8 mouse cellular contexts compared by ENCODE assay signal in the genomic region with DNA sequence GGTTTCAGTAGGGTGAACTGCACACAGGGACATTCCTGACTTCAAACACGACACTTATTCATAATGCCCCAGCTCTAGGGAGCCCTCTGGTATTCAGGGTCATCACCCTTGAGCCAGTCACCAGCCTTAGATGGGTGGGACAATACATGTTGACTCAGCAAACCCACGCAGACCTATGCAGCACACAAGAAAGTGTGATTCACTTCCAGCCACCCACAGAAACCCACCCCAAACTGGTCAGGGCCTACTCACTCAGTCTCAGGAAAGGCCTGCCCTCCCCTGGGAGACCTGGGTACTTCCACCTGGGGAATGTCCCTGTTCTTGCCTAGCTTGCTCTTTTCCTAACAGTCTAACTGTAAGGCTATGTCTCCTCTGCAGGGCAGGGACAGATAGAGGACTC. TPM values are rescaled to one million over a fixed set of nuclear protein-coding genes. Genes with fewer than 3 reads are reported as not detected.
DNase-seq lines count a peak whose midpoint lies in the region; ATAC-seq and TF ChIP-seq lines count a peak whose summit lies in the region.
"Had no signal": no experiment of that assay in that cellular context is flagged by ENCODE, and none has a peak within 500 bp of the region (broad histone marks: within the 10 kb centered on the region; RNA-seq: fewer than 3 reads in every experiment).

No protein-coding gene starts in this region.

- no peak overlapping the region for H3K4me2 ChIP-seq in neural tube, embryonic 11.5 days (ENCODE audit: low read depth)
- H3K4me2 ChIP-seq in embryonic facial prominence, embryonic 14.5 days (ENCODE audit: low read depth, low read length), result no peak overlapping the region
- H3K4me2 ChIP-seq in stomach, postnatal 0 days (replicated peaks; ENCODE audit: low read depth), result no peak overlapping the region

- H3K4me1 ChIP-seq in neural tube, embryonic 11.5 days (ENCODE audit: control insufficient read depth, insufficient read depth, low read length), result peaks cover 11% of the 10 kb centered on the region
- H3K4me1 ChIP-seq in embryonic facial prominence, embryonic 14.5 days (ENCODE audit: control insufficient read depth, insufficient read depth, low read length), result peaks cover 52% of the 10 kb centered on the region
- peaks cover 77% of the 10 kb centered on the region for H3K4me1 ChIP-seq in limb, embryonic 10.5 days
- H3K4me1 ChIP-seq in stomach, postnatal 0 days (replicated peaks; ENCODE audit: control insufficient read depth, insufficient read depth), result peaks cover 2% of the 10 kb centered on the region; the same call in 1 of the 2 replicates

- peak; percentile 59 for TF ChIP-seq CTCF in stomach, postnatal 0 days (IDR thresholded peaks at IDR 0.05; ENCODE audit: low read depth)

- H3K27me3 ChIP-seq in neural tube, embryonic 11.5 days (ENCODE audit: control insufficient read depth, insufficient read depth, low read length), result no peaks in the 10 kb centered on the region
- no peaks in the 10 kb centered on the region for H3K27me3 ChIP-seq in embryonic facial prominence, embryonic 14.5 days (replicated peaks; ENCODE audit: control insufficient read depth, insufficient read depth, low read length)
- H3K27me3 ChIP-seq in limb, embryonic 10.5 days (ENCODE audit: low read depth, poor library complexity, severe bottlenecking), result no peaks in the 10 kb centered on the region
- H3K27me3 ChIP-seq in stomach, postnatal 0 days (ENCODE audit: control insufficient read depth, insufficient read depth, low read length), result no peaks in the 10 kb centered on the region

- H3K9me3 ChIP-seq in neural tube, embryonic 11.5 days (ENCODE audit: control insufficient read depth, low read length), result no peaks in the 10 kb centered on the region
- no peaks in the 10 kb centered on the region for H3K9me3 ChIP-seq in embryonic facial prominence, embryonic 14.5 days (ENCODE audit: control insufficient read depth, low read length)
- no peaks in the 10 kb centered on the region for H3K9me3 ChIP-seq in limb, embryonic 10.5 days (replicated peaks)
- no peaks in the 10 kb centered on the region for H3K9me3 ChIP-seq in stomach, postnatal 0 days (ENCODE audit: control insufficient read depth, low read length)

- H3K9ac ChIP-seq in neural tube, embryonic 11.5 days (ENCODE audit: low read length), result no peak overlapping the region
- H3K9ac ChIP-seq in embryonic facial prominence, embryonic 14.5 days (ENCODE audit: low read depth, low read length), result no peak overlapping the region
- H3K9ac ChIP-seq in stomach, postnatal 0 days (ENCODE audit: low read length), result no peak overlapping the region

- intact Hi-C loops in left cerebral cortex, postnatal 10 days (cut with DNase I), result no loop called here

- no peak for DNase-seq in neural tube, embryonic 11.5 days (ENCODE audit: low spot score)
- DNase-seq in neural tube, embryonic 10.5 days (ENCODE audit: extremely low spot score, low spot score), result no peak
- DNase-seq in embryonic facial prominence, embryonic 14.5 days (ENCODE audit: low spot score), result no peak
- DNase-seq in limb, embryonic 10.5 days (ENCODE audit: low spot score), result no peak
- peak; percentile 48 for DNase-seq in stomach, postnatal 0 days (ENCODE audit: low spot score)
- DNase-seq in spleen, adult 18-20 months, result no peak
- no peak for DNase-seq in left cerebral cortex, postnatal 10 days (ENCODE audit: extremely low spot score in 1 of 2, low spot score in 2 of 2)
- DNase-seq: adrenal gland, postnatal 25 days had no signal

- TF ChIP-seq EP300 in stomach, postnatal 0 days (optimal IDR thresholded peaks at IDR 0.05), result no peak

- H3K36me3 ChIP-seq in neural tube, embryonic 11.5 days (ENCODE audit: control insufficient read depth, insufficient read depth, low read length), result no peaks in the 10 kb centered on the region
- H3K36me3 ChIP-seq in embryonic facial prominence, embryonic 14.5 days (ENCODE audit: control insufficient read depth, insufficient read depth, low read length), result no peaks in the 10 kb centered on the region
- no peaks in the 10 kb centered on the region for H3K36me3 ChIP-seq in limb, embryonic 10.5 days
- H3K36me3 ChIP-seq in stomach, postnatal 0 days (ENCODE audit: control insufficient read depth, insufficient read depth, low read length), result no peaks in the 10 kb centered on the region

- 26% methylated on average over 2 of the region's 2 CpGs for WGBS in neural tube, embryonic 11.5 days
- 28% methylated on average over 2 of the region's 2 CpGs for WGBS in embryonic facial prominence, embryonic 14.5 days
- WGBS in limb, embryonic 10.5 days, result 23% methylated on average over 2 of the region's 2 CpGs
- WGBS in stomach, postnatal 0 days, result 25% methylated on average over 2 of the region's 2 CpGs

- peak overlapping the region; percentile 23; the same call in 1 of the 2 replicates for H3K27ac ChIP-seq in neural tube, embryonic 11.5 days (ENCODE audit: low read depth, low read length)
- peak overlapping the region; percentile 95 for H3K27ac ChIP-seq in embryonic facial prominence, embryonic 14.5 days (replicated peaks; ENCODE audit: low read depth, low read length)
- peak overlapping the region; percentile 95 for H3K27ac ChIP-seq in limb, embryonic 10.5 days
- H3K27ac ChIP-seq in stomach, postnatal 0 days (replicated peaks), result peak overlapping the region; percentile 58

- H3K4me3 ChIP-seq in neural tube, embryonic 11.5 days (ENCODE audit: low read depth, low read length), result no peak overlapping the region
- H3K4me3 ChIP-seq in embryonic facial prominence, embryonic 14.5 days (ENCODE audit: low read depth, low read length), result no peak overlapping the region
- H3K4me3 ChIP-seq in limb, embryonic 10.5 days, result no peak overlapping the region
- H3K4me3 ChIP-seq in stomach, postnatal 0 days (ENCODE audit: low read depth, low read length), result no peak overlapping the region

- no peak for ATAC-seq in neural tube, embryonic 11.5 days (ENCODE audit: insufficient read depth, low FRiP score, low TSS enrichment)
- 0 out of 2 replicates have a peak, but pooled peaks have one; percentile 5 for ATAC-seq in embryonic facial prominence, embryonic 14.5 days (ENCODE audit: low read depth)
- ATAC-seq in stomach, postnatal 0 days (ENCODE audit: low FRiP score, low TSS enrichment), result peak; percentile 69

RNA-seq across cellular contexts. Expression of gene Oaf, which starts 22.2 kb away (rescaled TPM):
- 67.3 and 67.9 TPM in 2 replicates for polyA plus RNA-seq in neural tube, embryonic 11.5 days (2014; fragmentation: Nextera tagmentation; extraction: Ambion mirVana)
- polyA plus RNA-seq in embryonic facial prominence, embryonic 14.5 days (2014; fragmentation: Nextera tagmentation; extraction: Ambion mirVana), result 118 and 123 TPM in 2 replicates
- polyA plus RNA-seq in limb, embryonic 10.5 days (2016; fragmentation: Nextera tagmentation; extraction: Ambion mirVana), result 68.6 and 87.4 TPM in 2 replicates
- polyA plus RNA-seq in stomach, postnatal 0 days (2015; fragmentation: Nextera tagmentation; extraction: Ambion mirVana), result 30.9 and 31.9 TPM in 2 replicates
- total RNA-seq in left cerebral cortex, postnatal 10 days (2021), result 1 to 10 TPM; 8.1 to 9.6 TPM

RNA-seq across cellular contexts. Expression of gene Trim29, which starts 48.7 kb away (rescaled TPM):
- polyA plus RNA-seq in neural tube, embryonic 11.5 days (2014; fragmentation: Nextera tagmentation; extraction: Ambion mirVana), result 2.4 and 2.7 TPM in 2 replicates
- polyA plus RNA-seq in embryonic facial prominence, embryonic 14.5 days (2014; fragmentation: Nextera tagmentation; extraction: Ambion mirVana), result 37.1 and 43.5 TPM in 2 replicates
- 5.8 and 5.9 TPM in 2 replicates for polyA plus RNA-seq in limb, embryonic 10.5 days (2016; fragmentation: Nextera tagmentation; extraction: Ambion mirVana)
- polyA plus RNA-seq in stomach, postnatal 0 days (2015; fragmentation: Nextera tagmentation; extraction: Ambion mirVana), result 71.2 and 75.3 TPM in 2 replicates
- total RNA-seq in left cerebral cortex, postnatal 10 days (2021), result under 1 TPM; 0.28 to 0.36 TPM

RNA-seq across cellular contexts. Expression of gene Pou2f3, which starts 51.8 kb away (rescaled TPM):
- polyA plus RNA-seq in neural tube, embryonic 11.5 days (2014; fragmentation: Nextera tagmentation; extraction: Ambion mirVana), result not detected in 2 replicates
- 3.8 and 4.5 TPM in 2 replicates for polyA plus RNA-seq in embryonic facial prominence, embryonic 14.5 days (2014; fragmentation: Nextera tagmentation; extraction: Ambion mirVana)
- polyA plus RNA-seq in limb, embryonic 10.5 days (2016; fragmentation: Nextera tagmentation; extraction: Ambion mirVana), result 0.08 TPM in 1 of 2 replicates, not detected in the other
- 1.7 and 2.5 TPM in 2 replicates for polyA plus RNA-seq in stomach, postnatal 0 days (2015; fragmentation: Nextera tagmentation; extraction: Ambion mirVana)
- not detected for total RNA-seq in left cerebral cortex, postnatal 10 days (2021)
- total RNA-seq: adrenal gland, postnatal 25 days had no signal

Comparison
In these comparisons a context has a peak if more than half of its experiments do, and no peak if none do; other contexts are left out.
1. H3K27ac ChIP-seq: peak in every context shown above with its lines; median percentile 95 in embryonic facial prominence, embryonic 14.5 days; 95 in limb, embryonic 10.5 days; 58 in stomach, postnatal 0 days; 23 in neural tube, embryonic 11.5 days.